Mouse (Mus musculus): ENCODE measurements around the gene Hoxd1. TPM values are rescaled to one million over a fixed set of nuclear protein-coding genes. Genes with fewer than 3 reads are reported as not detected.

Hoxd1 gene
- total and polyA plus RNA-seq, 3 experiments: 0.05 TPM; not detected in 2

- H3K36me3 ChIP-seq (replicated peaks): no peaks in the 10 kb centered on the region
- no peaks in the 10 kb centered on the region for H3K9me3 ChIP-seq (replicated peaks)
- H3K4me1 ChIP-seq (ENCODE audit: insufficient read depth, low read depth, low read length): peaks cover 2% of the 10 kb centered on the region; the same call in 1 of the 2 replicates
- ATAC-seq (ENCODE audit: extremely low read depth, insufficient number of reproducible peaks, low FRiP score, poor library complexity, severe bottlenecking) (no peak), DNase-seq (ENCODE audit: low spot score) (no peak)
- H3K27me3 ChIP-seq (ENCODE audit: insufficient read depth, low read length): peaks cover 74% of the 10 kb centered on the region
- no peak for TF ChIP-seq CTCF (IDR thresholded peaks at IDR 0.05; ENCODE audit: low read depth, low read length)
- TF ChIP-seq GATA2 (IDR thresholded peaks at IDR 0.05; ENCODE audit: borderline replicate concordance, low read depth, low read length): no peak
- no peak for TF ChIP-seq POLR2AphosphoS5 (IDR thresholded peaks at IDR 0.05; ENCODE audit: insufficient replicate concordance, low read depth, low read length)
- no peak for TF ChIP-seq TAL1 (conservative IDR thresholded peaks at IDR 0.05; ENCODE audit: low read depth, low read length)
- no peak for TF ChIP-seq GATA1 (IDR thresholded peaks at IDR 0.05; ENCODE audit: borderline replicate concordance, low read length)
- no peak overlapping the region for H3K4me3 ChIP-seq (ENCODE audit: low read depth, low read length)
Measured at GRCm38 (mm10) chr2:74739476-74739800, 23.3 kb upstream of the Hoxd1 start.

- DNase-seq (ENCODE audit: low spot score) (no peak), ATAC-seq (ENCODE audit: extremely low read depth, insufficient number of reproducible peaks, low FRiP score, poor library complexity, severe bottlenecking) (no peak)
- H3K27me3 ChIP-seq (ENCODE audit: insufficient read depth, low read length): peaks cover 70% of the 10 kb centered on the region
- TF ChIP-seq POLR2AphosphoS5 (IDR thresholded peaks at IDR 0.05; ENCODE audit: insufficient replicate concordance, low read depth, low read length): no peak
- no peak for TF ChIP-seq TAL1 (conservative IDR thresholded peaks at IDR 0.05; ENCODE audit: low read depth, low read length)
- TF ChIP-seq GATA2 (IDR thresholded peaks at IDR 0.05; ENCODE audit: borderline replicate concordance, low read depth, low read length): no peak
- TF ChIP-seq CTCF (IDR thresholded peaks at IDR 0.05; ENCODE audit: low read depth, low read length): no peak
- TF ChIP-seq GATA1 (IDR thresholded peaks at IDR 0.05; ENCODE audit: borderline replicate concordance, low read length): no peak
- H3K4me1 ChIP-seq (ENCODE audit: insufficient read depth, low read depth, low read length): peaks cover 2% of the 10 kb centered on the region; the same call in 1 of the 2 replicates
- no peaks in the 10 kb centered on the region for H3K36me3 ChIP-seq (replicated peaks)
- H3K4me3 ChIP-seq (ENCODE audit: low read depth, low read length): no peak overlapping the region
- no peaks in the 10 kb centered on the region for H3K9me3 ChIP-seq (replicated peaks)
Measured at GRCm38 (mm10) chr2:74739869-74740268, 22.9 kb upstream of the Hoxd1 start.

GRCm38 (mm10) chr2:74740311-74741091 is 22.3 kb upstream of the Hoxd1 start:
- no peak for ATAC-seq (ENCODE audit: extremely low read depth, insufficient number of reproducible peaks, low FRiP score, poor library complexity, severe bottlenecking)
- peaks cover 2% of the 10 kb centered on the region; the same call in 1 of the 2 replicates for H3K4me1 ChIP-seq (ENCODE audit: insufficient read depth, low read depth, low read length)
- no peak for DNase-seq (ENCODE audit: low spot score)
- H3K27me3 ChIP-seq (ENCODE audit: insufficient read depth, low read length): peaks cover 66% of the 10 kb centered on the region
- TF ChIP-seq TAL1 (conservative IDR thresholded peaks at IDR 0.05; ENCODE audit: low read depth, low read length) (no peak), GATA2 (IDR thresholded peaks at IDR 0.05; ENCODE audit: borderline replicate concordance, low read depth, low read length) (no peak), CTCF (IDR thresholded peaks at IDR 0.05; ENCODE audit: low read depth, low read length) (no peak), GATA1 (IDR thresholded peaks at IDR 0.05; ENCODE audit: borderline replicate concordance, low read length) (no peak), POLR2AphosphoS5 (IDR thresholded peaks at IDR 0.05; ENCODE audit: insufficient replicate concordance, low read depth, low read length) (no peak)
- no peaks in the 10 kb centered on the region for H3K9me3 ChIP-seq (replicated peaks)
- H3K4me3 ChIP-seq (ENCODE audit: low read depth, low read length): no peak overlapping the region
- no peaks in the 10 kb centered on the region for H3K36me3 ChIP-seq (replicated peaks)

- no peaks in the 10 kb centered on the region for H3K36me3 ChIP-seq (replicated peaks)
- DNase-seq (ENCODE audit: low spot score) (no peak), ATAC-seq (ENCODE audit: extremely low read depth, insufficient number of reproducible peaks, low FRiP score, poor library complexity, severe bottlenecking) (no peak)
- peaks cover 3% of the 10 kb centered on the region; the same call in 1 of the 2 replicates for H3K9me3 ChIP-seq (replicated peaks)
- H3K4me1 ChIP-seq (ENCODE audit: insufficient read depth, low read depth, low read length): peaks cover 2% of the 10 kb centered on the region; the same call in 1 of the 2 replicates
- H3K4me3 ChIP-seq (ENCODE audit: low read depth, low read length): no peak overlapping the region
- TF ChIP-seq GATA1 (IDR thresholded peaks at IDR 0.05; ENCODE audit: borderline replicate concordance, low read length) (no peak), CTCF (IDR thresholded peaks at IDR 0.05; ENCODE audit: low read depth, low read length) (no peak), GATA2 (IDR thresholded peaks at IDR 0.05; ENCODE audit: borderline replicate concordance, low read depth, low read length) (no peak), TAL1 (conservative IDR thresholded peaks at IDR 0.05; ENCODE audit: low read depth, low read length) (no peak), POLR2AphosphoS5 (IDR thresholded peaks at IDR 0.05; ENCODE audit: insufficient replicate concordance, low read depth, low read length) (no peak)
- H3K27me3 ChIP-seq (ENCODE audit: insufficient read depth, low read length): peaks cover 66% of the 10 kb centered on the region
Measured at GRCm38 (mm10) chr2:74741252-74741978, 21.4 kb upstream of the Hoxd1 start.

- Histone ChIP-seq H3K4me1 (ENCODE audit: insufficient read depth, low read depth, low read length) (0 out of 2 replicates have a peak, but pooled peaks cover 2% of the 10 kb centered on the region), H3K27me3 (ENCODE audit: insufficient read depth, low read length) (peaks cover 66% of the 10 kb centered on the region), H3K9me3 (replicated peaks) (peaks cover 8% of the 10 kb centered on the region; the same call in 1 of the 2 replicates), H3K4me3 (ENCODE audit: low read depth, low read length) (no peak overlapping the region), H3K36me3 (replicated peaks) (no peaks in the 10 kb centered on the region)
- DNase-seq (ENCODE audit: low spot score): no peak
- no peak for TF ChIP-seq GATA2 (IDR thresholded peaks at IDR 0.05; ENCODE audit: borderline replicate concordance, low read depth, low read length)
- no peak for TF ChIP-seq POLR2AphosphoS5 (IDR thresholded peaks at IDR 0.05; ENCODE audit: insufficient replicate concordance, low read depth, low read length)
- TF ChIP-seq CTCF (IDR thresholded peaks at IDR 0.05; ENCODE audit: low read depth, low read length): no peak
- no peak for TF ChIP-seq TAL1 (conservative IDR thresholded peaks at IDR 0.05; ENCODE audit: low read depth, low read length)
- TF ChIP-seq GATA1 (IDR thresholded peaks at IDR 0.05; ENCODE audit: borderline replicate concordance, low read length): no peak
- ATAC-seq (ENCODE audit: extremely low read depth, insufficient number of reproducible peaks, low FRiP score, poor library complexity, severe bottlenecking): no peak
Measured at GRCm38 (mm10) chr2:74741979-74742277, 20.9 kb upstream of the Hoxd1 start.
